In genomic region chr2:181288691-181289090, GRCm38 (mm10) we compare ENCODE assay signal across 8 mouse cellular contexts. TPM values are rescaled to one million over a fixed set of nuclear protein-coding genes. Genes with fewer than 3 reads are reported as not detected.
DNase-seq lines count a peak whose midpoint lies in the region; ATAC-seq lines count a peak whose summit lies in the region.

No protein-coding gene starts in this region.

- no peak for ATAC-seq in hindbrain, embryonic 16.5 days
- no peak for ATAC-seq in midbrain, embryonic 11.5 days (ENCODE audit: low FRiP score)

- no peaks in the 10 kb centered on the region for H3K9me3 ChIP-seq in heart, embryonic 10.5 days
- H3K9me3 ChIP-seq in hindbrain, embryonic 16.5 days (ENCODE audit: control insufficient read depth, low read length), result no peaks in the 10 kb centered on the region
- no peaks in the 10 kb centered on the region for H3K9me3 ChIP-seq in midbrain, embryonic 11.5 days (ENCODE audit: control insufficient read depth, low read length)

- no peaks in the 10 kb centered on the region for H3K27me3 ChIP-seq in heart, embryonic 10.5 days (ENCODE audit: insufficient read depth, poor library complexity, severe bottlenecking)
- no peaks in the 10 kb centered on the region for H3K27me3 ChIP-seq in hindbrain, embryonic 16.5 days (replicated peaks; ENCODE audit: control insufficient read depth, insufficient read depth, low read length)
- H3K27me3 ChIP-seq in midbrain, embryonic 11.5 days (ENCODE audit: control insufficient read depth, insufficient read depth, low read length), result no peaks in the 10 kb centered on the region

- H3K4me1 ChIP-seq in heart, embryonic 10.5 days, result peaks cover 10% of the 10 kb centered on the region; the same call in 1 of the 2 replicates
- peaks cover 14% of the 10 kb centered on the region for H3K4me1 ChIP-seq in hindbrain, embryonic 16.5 days (ENCODE audit: control insufficient read depth, insufficient read depth, low read depth, low read length)
- peaks cover 11% of the 10 kb centered on the region for H3K4me1 ChIP-seq in midbrain, embryonic 11.5 days (ENCODE audit: control insufficient read depth, insufficient read depth, low read length)

- no peak for DNase-seq in heart, embryonic 10.5 days (ENCODE audit: low spot score)
- no peak for DNase-seq in heart, postnatal 4 days
- DNase-seq in Muller cell, postnatal 12 days (ENCODE audit: inconsistent ontology term), result peak; percentile 19
- no peak for DNase-seq in midbrain, embryonic 11.5 days (ENCODE audit: low spot score, missing footprints)
- no peak for DNase-seq in cerebellum, postnatal 36 days
- no peak for DNase-seq in left cerebral cortex, adult 18-20 months (ENCODE audit: low spot score in 2 of 2)
- no peak for DNase-seq in gastrocnemius, adult 18-20 months (ENCODE audit: low spot score)

- WGBS in heart, embryonic 10.5 days, result 73% methylated on average over 3 of the region's 3 CpGs
- WGBS in hindbrain, embryonic 16.5 days, result 84% methylated on average over 3 of the region's 3 CpGs
- 81% methylated on average over 3 of the region's 3 CpGs for WGBS in midbrain, embryonic 11.5 days

- peak overlapping the region; percentile 69 for H3K4me3 ChIP-seq in heart, embryonic 10.5 days
- peak overlapping the region; percentile 74; the same call in 1 of the 2 replicates for H3K4me3 ChIP-seq in hindbrain, embryonic 16.5 days (ENCODE audit: low read length)
- H3K4me3 ChIP-seq in midbrain, embryonic 11.5 days (ENCODE audit: low read depth, low read length), result peak overlapping the region; percentile 64

- H3K9ac ChIP-seq in hindbrain, embryonic 16.5 days (ENCODE audit: low read depth, low read length), result no peak overlapping the region
- H3K9ac ChIP-seq in midbrain, embryonic 11.5 days (ENCODE audit: low read length), result peak overlapping the region; percentile 92

- peaks cover 12% of the 10 kb centered on the region for H3K36me3 ChIP-seq in heart, embryonic 10.5 days
- H3K36me3 ChIP-seq in hindbrain, embryonic 16.5 days (ENCODE audit: control insufficient read depth, insufficient read depth, low read length), result no peaks in the 10 kb centered on the region
- H3K36me3 ChIP-seq in midbrain, embryonic 11.5 days (ENCODE audit: control insufficient read depth, insufficient read depth, low read length), result no peaks in the 10 kb centered on the region

- peak overlapping the region; percentile 53 for H3K4me2 ChIP-seq in hindbrain, embryonic 16.5 days (ENCODE audit: low read length)
- H3K4me2 ChIP-seq in midbrain, embryonic 11.5 days, result peak overlapping the region; percentile 64

- H3K27ac ChIP-seq in heart, embryonic 10.5 days, result peak overlapping the region; percentile 97; the same call in 1 of the 2 replicates
- H3K27ac ChIP-seq in hindbrain, embryonic 16.5 days (ENCODE audit: low read depth, low read length), result no peak overlapping the region
- H3K27ac ChIP-seq in midbrain, embryonic 11.5 days (ENCODE audit: low read depth, low read length), result no peak overlapping the region

RNA-seq across cellular contexts. Expression of gene Gmeb2, which starts 0.9 kb away (rescaled TPM):
- 13.1 and 13.2 TPM in 2 replicates for polyA plus RNA-seq in heart, embryonic 10.5 days (2016; fragmentation: Nextera tagmentation; extraction: Ambion mirVana)
- total RNA-seq in heart, postnatal 4 days (2021), result 10 to 100 TPM; 15.6 to 20.2 TPM
- polyA plus RNA-seq in hindbrain, embryonic 16.5 days (2015; fragmentation: Nextera tagmentation; extraction: Ambion mirVana), result 13.0 and 15.6 TPM in 2 replicates
- 18.9 and 19.7 TPM in 2 replicates for polyA plus RNA-seq in midbrain, embryonic 11.5 days (2014; fragmentation: Nextera tagmentation; extraction: Ambion mirVana)
- 10 to 100 TPM; 23.9 to 25.8 TPM for total RNA-seq in left cerebral cortex, adult 18-20 months (2021)
- 1 to 10 TPM; 7.2 to 8.7 TPM for total RNA-seq in gastrocnemius, adult 18-20 months (2021)

RNA-seq across cellular contexts. Expression of gene Stmn3, which starts 25.6 kb away (rescaled TPM):
- polyA plus RNA-seq in heart, embryonic 10.5 days (2016; fragmentation: Nextera tagmentation; extraction: Ambion mirVana), result 0.37 and 1.0 TPM in 2 replicates
- under 1 TPM; 0.24 to 0.47 TPM for total RNA-seq in heart, postnatal 4 days (2021)
- 1,680 and 1,967 TPM in 2 replicates for polyA plus RNA-seq in hindbrain, embryonic 16.5 days (2015; fragmentation: Nextera tagmentation; extraction: Ambion mirVana)
- polyA plus RNA-seq in midbrain, embryonic 11.5 days (2014; fragmentation: Nextera tagmentation; extraction: Ambion mirVana), result 357 and 359 TPM in 2 replicates
- total RNA-seq in left cerebral cortex, adult 18-20 months (2021), result 100 to 1,000 TPM; 647 to 666 TPM
- not detected for total RNA-seq in gastrocnemius, adult 18-20 months (2021)

RNA-seq across cellular contexts. Expression of gene Rtel1, which starts 30.8 kb away (rescaled TPM):
- polyA plus RNA-seq in heart, embryonic 10.5 days (2016; fragmentation: Nextera tagmentation; extraction: Ambion mirVana), result 46.0 and 50.6 TPM in 2 replicates
- total RNA-seq in heart, postnatal 4 days (2021), result 10 to 100 TPM; 42.9 to 46.9 TPM
- polyA plus RNA-seq in hindbrain, embryonic 16.5 days (2015; fragmentation: Nextera tagmentation; extraction: Ambion mirVana), result 33.7 and 38.2 TPM in 2 replicates
- polyA plus RNA-seq in midbrain, embryonic 11.5 days (2014; fragmentation: Nextera tagmentation; extraction: Ambion mirVana), result 50.8 and 57.8 TPM in 2 replicates
- total RNA-seq in left cerebral cortex, adult 18-20 months (2021), result 10 to 100 TPM; 24.9 to 34.5 TPM
- total RNA-seq in gastrocnemius, adult 18-20 months (2021), result 10 to 100 TPM in 1 of 2 experiments, 1 to 10 TPM in 1; 7.3 to 10.8 TPM

RNA-seq across cellular contexts. Expression of gene Helz2, which starts 46.9 kb away (rescaled TPM):
- 1.1 and 1.3 TPM in 2 replicates for polyA plus RNA-seq in heart, embryonic 10.5 days (2016; fragmentation: Nextera tagmentation; extraction: Ambion mirVana)
- 1 to 10 TPM; 9.2 to 9.4 TPM for total RNA-seq in heart, postnatal 4 days (2021)
- 0.37 and 0.44 TPM in 2 replicates for polyA plus RNA-seq in hindbrain, embryonic 16.5 days (2015; fragmentation: Nextera tagmentation; extraction: Ambion mirVana)
- polyA plus RNA-seq in midbrain, embryonic 11.5 days (2014; fragmentation: Nextera tagmentation; extraction: Ambion mirVana), result 0.44 and 0.56 TPM in 2 replicates
- total RNA-seq in left cerebral cortex, adult 18-20 months (2021), result 1 to 10 TPM; 2.7 to 3.2 TPM
- 1 to 10 TPM; 2.6 to 3.1 TPM for total RNA-seq in gastrocnemius, adult 18-20 months (2021)

Comparison
In these comparisons a context has a peak if more than half of its experiments do, and no peak if none do; other contexts are left out.
1. RNA of gene Stmn3, which starts 25.6 kb away (total RNA-seq): 647 to 666 TPM in left cerebral cortex, adult 18-20 months; 0.24 to 0.47 TPM in heart, postnatal 4 days and not detected in gastrocnemius, adult 18-20 months; every median in the first group is over 100 times any median in the second.
2. Peak in every context shown above with its lines, with median percentiles within 50 percentile points of each other: H3K4me3 ChIP-seq.